Mouse (Mus musculus): ENCODE measurements around the gene Pigx. TPM values are rescaled to one million over a fixed set of nuclear protein-coding genes. Genes with fewer than 3 reads are reported as not detected.

Gene Pigx
- polyA plus RNA-seq, 1 experiment from 2014 or later: 60.1 TPM

DNA sequence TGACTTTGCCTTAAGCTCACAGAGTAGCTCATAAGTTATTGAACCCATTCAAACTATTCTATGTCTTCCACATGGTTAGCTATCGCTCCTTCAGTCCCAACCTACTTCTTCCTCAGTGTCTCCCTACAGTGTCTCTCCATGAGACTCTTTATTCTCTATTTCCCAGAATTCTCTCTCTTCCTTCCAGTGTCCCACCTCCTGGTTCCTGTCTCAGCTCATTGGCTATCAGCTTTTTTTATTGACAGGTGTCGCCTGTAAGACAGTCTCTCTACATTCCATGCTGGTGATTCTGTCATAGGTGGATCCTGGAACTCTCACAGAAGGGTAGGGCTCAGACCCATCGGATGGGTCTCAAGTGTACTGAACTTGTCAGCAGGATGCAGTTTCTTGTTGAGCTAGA, 25.8 kb upstream of the Pigx start:
- Histone ChIP-seq H3K4me1 (replicated peaks) (no peaks in the 10 kb centered on the region), H3K4me2 (no peak overlapping the region), H3K9ac (no peak overlapping the region), H3K4me3 (no peak overlapping the region), H3K9me3 (replicated peaks) (no peaks in the 10 kb centered on the region), H3K36me3 (no peaks in the 10 kb centered on the region), H3K27ac (peak overlapping the region; percentile 66), H3K27me3 (no peaks in the 10 kb centered on the region)
- WGBS: 80% methylated on average over 3 of the region's 3 CpGs
- no peak for ATAC-seq (replicated peaks; ENCODE audit: insufficient number of reproducible peaks, insufficient read depth, low FRiP score, low read depth)

DNA sequence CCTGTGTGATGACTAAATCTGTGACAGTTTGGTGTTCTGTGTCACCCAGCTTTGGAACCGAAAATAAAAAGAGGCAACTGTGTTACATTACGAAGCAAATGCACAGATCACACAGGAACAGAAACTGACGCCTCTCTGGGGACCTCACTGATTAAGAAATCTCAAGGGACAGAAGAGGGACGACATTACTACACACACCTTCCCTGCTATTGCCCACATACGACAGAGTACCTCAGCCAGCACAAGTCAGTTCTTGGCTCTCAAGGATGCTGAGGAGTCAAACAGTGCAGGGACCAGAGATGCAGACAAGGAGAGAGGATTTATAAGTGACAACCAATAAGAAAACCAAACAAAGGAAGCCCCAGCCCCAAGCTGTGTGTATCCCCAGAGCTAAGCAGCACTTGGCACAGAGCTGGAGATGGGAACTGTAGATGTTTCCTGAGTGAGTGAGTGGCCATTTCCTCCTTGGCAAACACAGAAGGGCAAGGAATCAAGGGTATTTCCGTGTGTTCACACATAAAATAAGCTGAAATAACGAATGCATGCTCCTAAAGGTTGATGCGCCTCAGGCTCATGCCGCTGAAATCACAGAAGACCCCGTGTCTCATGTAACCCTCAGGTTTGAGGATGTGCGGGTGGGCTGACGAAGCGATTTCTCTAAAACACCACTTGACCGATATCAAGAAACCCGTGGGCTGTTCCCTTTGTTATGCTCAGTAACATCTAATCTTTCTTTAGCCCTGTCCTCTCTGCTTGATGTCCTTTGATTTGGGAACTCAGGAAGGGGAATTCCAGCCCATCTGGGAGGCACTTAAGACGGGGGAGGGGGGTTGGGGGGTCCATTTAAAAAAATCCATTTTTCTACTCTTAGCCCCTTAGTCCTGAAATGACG, 25.1 kb upstream of the Pigx start:
- no peaks in the 10 kb centered on the region for H3K27me3 ChIP-seq
- H3K27ac ChIP-seq: peak overlapping the region; percentile 66
- whole genome bisulfite sequencing: 53% methylated on average over 17 of the region's 17 CpGs
- H3K9ac ChIP-seq: no peak overlapping the region
- no peaks in the 10 kb centered on the region for H3K9me3 ChIP-seq (replicated peaks)
- no peaks in the 10 kb centered on the region for H3K4me1 ChIP-seq (replicated peaks)
- no peak overlapping the region for H3K4me2 ChIP-seq
- no peaks in the 10 kb centered on the region for H3K36me3 ChIP-seq
- no peak overlapping the region for H3K4me3 ChIP-seq
- ATAC-seq (replicated peaks; ENCODE audit: insufficient number of reproducible peaks, insufficient read depth, low FRiP score, low read depth): 0 out of 2 replicates have a peak, but pooled peaks have one; percentile 35

DNA sequence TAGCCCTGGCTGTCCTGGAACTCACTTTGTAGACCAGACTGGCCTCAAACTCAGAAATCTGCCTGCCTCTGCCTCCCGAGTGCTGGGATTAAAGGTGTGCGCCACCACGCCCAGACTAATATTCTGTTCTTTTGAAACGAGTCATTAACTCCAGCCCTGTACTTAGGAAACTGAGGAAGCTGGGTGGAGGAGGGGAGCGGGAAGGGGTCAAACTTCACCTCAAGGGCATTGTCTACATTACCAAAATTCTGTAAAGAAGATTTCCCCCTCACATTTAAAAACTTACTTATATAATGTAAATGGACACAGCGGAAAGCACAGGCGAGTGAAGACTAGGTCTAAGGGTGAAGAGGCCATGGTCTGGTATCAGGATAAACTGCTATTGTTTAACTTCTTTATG, 24.5 kb upstream of the Pigx start:
- ATAC-seq (replicated peaks; ENCODE audit: insufficient number of reproducible peaks, insufficient read depth, low FRiP score, low read depth): no peak
- H3K27me3 ChIP-seq: no peaks in the 10 kb centered on the region
- H3K4me1 ChIP-seq (replicated peaks): no peaks in the 10 kb centered on the region
- WGBS: 90% methylated on average over 7 of the region's 7 CpGs
- H3K9ac ChIP-seq: no peak overlapping the region
- no peak overlapping the region for H3K4me3 ChIP-seq
- H3K9me3 ChIP-seq (replicated peaks): no peaks in the 10 kb centered on the region
- H3K36me3 ChIP-seq: no peaks in the 10 kb centered on the region
- H3K27ac ChIP-seq: no peak overlapping the region
- H3K4me2 ChIP-seq: no peak overlapping the region

DNA sequence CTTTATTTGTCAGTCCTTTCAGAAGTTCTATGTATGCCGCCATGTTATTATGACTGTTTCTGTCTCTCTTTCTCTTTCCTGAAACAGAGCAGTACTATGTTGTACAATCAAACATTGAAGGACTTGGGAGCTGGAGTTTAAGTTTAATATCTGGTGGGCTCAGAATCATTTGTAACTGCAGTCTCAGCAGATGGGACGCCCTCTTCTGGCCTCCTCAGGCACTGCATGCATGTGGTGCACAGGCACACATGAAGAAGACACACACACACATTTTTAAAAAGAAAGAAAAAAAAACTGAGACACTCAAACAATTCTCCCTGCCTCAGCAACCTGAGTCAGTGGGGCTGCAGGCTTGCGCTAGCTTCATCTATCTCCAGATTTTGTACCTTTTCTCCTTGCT, 20.9 kb upstream of the Pigx start:
- no peak overlapping the region for H3K4me2 ChIP-seq
- H3K4me3 ChIP-seq: no peak overlapping the region
- no peak for ATAC-seq (replicated peaks; ENCODE audit: insufficient number of reproducible peaks, insufficient read depth, low FRiP score, low read depth)
- H3K36me3 ChIP-seq: no peaks in the 10 kb centered on the region
- H3K9ac ChIP-seq: no peak overlapping the region
- H3K9me3 ChIP-seq (replicated peaks): no peaks in the 10 kb centered on the region
- H3K4me1 ChIP-seq (replicated peaks): peaks cover 5% of the 10 kb centered on the region; the same call in 1 of the 2 replicates
- H3K27ac ChIP-seq: no peak overlapping the region
- no peaks in the 10 kb centered on the region for H3K27me3 ChIP-seq
- WGBS: 78% methylated on average over 3 of the region's 3 CpGs

DNA sequence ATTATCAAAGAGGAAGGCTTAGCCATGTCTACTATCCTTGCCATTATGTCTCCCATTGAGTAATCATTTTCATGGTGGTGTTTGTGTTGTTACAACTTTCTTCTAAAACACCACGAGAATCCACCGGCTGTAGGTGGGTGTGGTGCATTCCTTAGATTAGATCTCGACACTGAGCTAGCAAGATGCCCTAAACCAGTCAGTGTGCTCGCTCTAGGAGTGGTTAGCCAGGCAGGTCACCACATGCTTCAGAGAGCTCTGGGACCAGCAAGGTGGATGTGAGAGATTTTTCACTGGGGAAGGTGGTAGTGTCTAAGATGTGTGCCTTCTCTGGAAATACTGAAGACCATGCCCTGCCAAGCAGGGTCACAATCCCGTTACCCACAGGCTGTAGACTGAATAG, 16.6 kb upstream of the Pigx start:
- Histone ChIP-seq H3K4me1 (replicated peaks) (peaks cover 12% of the 10 kb centered on the region), H3K4me3 (no peak overlapping the region), H3K4me2 (no peak overlapping the region), H3K36me3 (no peaks in the 10 kb centered on the region), H3K9ac (no peak overlapping the region), H3K27me3 (no peaks in the 10 kb centered on the region), H3K9me3 (replicated peaks) (no peaks in the 10 kb centered on the region), H3K27ac (no peak overlapping the region)
- WGBS: 22% methylated on average over 5 of the region's 5 CpGs
- ATAC-seq (replicated peaks; ENCODE audit: insufficient number of reproducible peaks, insufficient read depth, low FRiP score, low read depth): no peak

DNA sequence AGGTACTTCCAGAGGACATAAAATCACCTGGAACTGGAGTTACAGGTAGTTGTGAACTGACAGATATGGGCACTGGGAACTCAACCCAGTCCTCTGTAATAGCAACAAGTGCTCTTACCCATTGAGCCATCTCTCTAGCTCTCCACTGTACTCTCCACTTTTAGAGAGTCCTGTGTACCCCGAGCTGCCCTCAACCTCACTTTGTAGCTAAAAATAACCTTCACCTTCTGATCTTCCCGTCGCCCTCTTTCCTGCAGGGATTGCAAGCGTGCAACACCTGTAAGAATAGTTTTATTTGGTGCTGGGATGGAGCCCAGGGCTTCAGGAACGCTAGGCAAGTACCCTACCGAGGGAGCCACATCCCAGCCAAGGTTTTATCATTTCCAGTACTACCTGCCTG, 16.2 kb upstream of the Pigx start:
- H3K27ac ChIP-seq: no peak overlapping the region
- no peak overlapping the region for H3K4me3 ChIP-seq
- no peak overlapping the region for H3K9ac ChIP-seq
- no peaks in the 10 kb centered on the region for H3K9me3 ChIP-seq (replicated peaks)
- peaks cover 12% of the 10 kb centered on the region for H3K4me1 ChIP-seq (replicated peaks)
- 33% methylated on average over 6 of the region's 6 CpGs for WGBS
- no peak for ATAC-seq (replicated peaks; ENCODE audit: insufficient number of reproducible peaks, insufficient read depth, low FRiP score, low read depth)
- H3K36me3 ChIP-seq: no peaks in the 10 kb centered on the region
- H3K27me3 ChIP-seq: no peaks in the 10 kb centered on the region
- H3K4me2 ChIP-seq: no peak overlapping the region

DNA sequence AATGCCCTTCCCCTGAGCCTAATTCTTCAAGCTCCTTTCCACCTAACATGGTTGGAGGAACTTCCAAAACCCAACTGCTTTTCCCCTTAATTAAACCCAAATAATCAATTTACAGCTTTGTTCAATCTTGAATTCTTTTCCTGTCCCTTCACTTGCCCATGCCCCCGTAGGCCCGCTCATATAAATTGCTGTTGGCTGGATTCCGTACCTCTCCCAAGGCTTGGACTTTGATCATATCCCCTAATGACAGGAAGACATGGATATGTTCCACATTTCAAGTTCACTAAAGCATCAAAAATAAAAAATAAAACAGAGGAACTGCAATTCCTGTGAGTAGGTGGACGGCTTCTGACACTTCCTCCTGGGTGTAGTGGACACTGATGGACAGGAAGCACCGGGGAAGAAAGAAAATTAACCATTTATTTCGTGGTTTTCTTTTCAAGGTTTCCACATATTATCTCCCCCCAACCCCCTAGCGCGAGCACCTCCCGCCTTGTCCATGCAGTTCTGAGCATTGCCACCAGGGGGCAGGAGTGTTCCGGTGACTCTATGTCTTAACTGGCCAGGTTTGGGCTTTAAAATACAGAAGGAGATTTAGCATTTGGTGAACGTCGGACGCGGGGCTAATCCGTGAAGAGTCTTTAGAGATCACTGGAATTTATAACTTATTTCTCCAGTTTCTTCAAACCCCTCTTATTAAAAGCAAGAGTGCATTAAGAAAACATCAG, 15.6 kb upstream of the Pigx start:
- no peak overlapping the region for H3K9ac ChIP-seq
- 15% methylated on average over 15 of the region's 15 CpGs for WGBS
- H3K4me1 ChIP-seq (replicated peaks): peaks cover 12% of the 10 kb centered on the region
- 0 out of 2 replicates have a peak overlapping the region, but pooled peaks have one; percentile 2 for H3K27ac ChIP-seq
- no peak overlapping the region for H3K4me3 ChIP-seq
- H3K9me3 ChIP-seq (replicated peaks): no peaks in the 10 kb centered on the region
- ATAC-seq (replicated peaks; ENCODE audit: insufficient number of reproducible peaks, insufficient read depth, low FRiP score, low read depth): no peak
- H3K27me3 ChIP-seq: no peaks in the 10 kb centered on the region
- H3K4me2 ChIP-seq: no peak overlapping the region
- H3K36me3 ChIP-seq: no peaks in the 10 kb centered on the region

DNA sequence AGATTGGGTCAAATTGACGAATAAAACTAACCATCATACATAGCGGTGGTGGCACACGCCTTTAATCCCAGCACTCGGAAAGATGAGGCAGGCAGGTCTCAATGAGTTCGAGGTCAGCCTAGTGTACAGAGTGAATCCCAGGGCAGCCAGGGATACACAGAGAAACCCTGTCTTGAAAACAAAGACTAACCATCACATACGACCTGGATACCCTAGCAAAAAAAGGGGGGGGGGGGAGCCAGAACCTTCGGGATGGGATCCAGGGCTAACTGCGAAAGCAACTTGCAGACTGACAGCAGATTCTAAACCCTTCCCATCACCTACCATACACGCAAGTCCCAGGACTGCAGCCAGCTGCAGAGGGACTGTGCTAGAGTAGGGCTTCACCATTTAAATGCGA, 14.9 kb upstream of the Pigx start:
- peaks cover 12% of the 10 kb centered on the region for H3K4me1 ChIP-seq (replicated peaks)
- ATAC-seq (replicated peaks; ENCODE audit: insufficient number of reproducible peaks, insufficient read depth, low FRiP score, low read depth): no peak
- 0 out of 2 replicates have a peak overlapping the region, but pooled peaks have one; percentile 2 for H3K27ac ChIP-seq
- WGBS: 81% methylated on average over 10 of the region's 10 CpGs
- no peak overlapping the region for H3K4me2 ChIP-seq
- no peaks in the 10 kb centered on the region for H3K9me3 ChIP-seq (replicated peaks)
- H3K4me3 ChIP-seq: no peak overlapping the region
- H3K9ac ChIP-seq: no peak overlapping the region
- H3K27me3 ChIP-seq: no peaks in the 10 kb centered on the region
- no peaks in the 10 kb centered on the region for H3K36me3 ChIP-seq

DNA sequence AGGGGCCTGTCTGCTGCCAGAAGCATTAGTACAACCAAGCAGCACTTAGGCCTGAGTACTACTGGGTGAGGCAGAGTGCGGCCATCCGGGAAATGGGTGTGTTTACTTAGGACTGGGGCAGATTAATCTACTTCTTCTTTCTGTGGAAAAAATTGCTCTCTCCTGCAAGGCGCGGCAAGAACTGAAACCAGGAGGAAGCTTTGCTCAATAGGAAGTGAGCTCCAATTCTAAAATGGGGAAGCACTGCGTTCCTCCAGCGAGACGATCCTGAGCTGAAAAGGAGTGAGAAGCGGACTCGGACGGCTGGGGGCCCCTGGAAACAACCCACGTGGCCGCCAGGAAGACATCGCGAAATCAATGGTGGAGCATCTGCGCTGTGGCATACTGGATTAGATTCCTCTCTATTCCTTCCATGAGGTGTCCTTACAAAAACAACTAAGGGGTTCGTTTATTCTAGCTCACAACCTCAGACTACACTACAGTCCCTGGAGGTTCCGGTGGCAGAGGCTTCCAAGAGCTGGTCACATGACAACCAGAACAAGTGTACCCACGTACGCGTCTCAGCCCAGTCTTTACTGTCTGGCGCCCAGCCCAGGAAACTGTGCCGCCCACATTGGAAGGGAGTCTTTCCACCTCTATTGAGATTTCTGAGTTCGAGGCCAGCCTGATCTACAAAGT, 14.1 kb upstream of the Pigx start:
- ATAC-seq (replicated peaks; ENCODE audit: insufficient number of reproducible peaks, insufficient read depth, low FRiP score, low read depth): peak; percentile 60; the same call in 1 of the 2 replicates
- no peaks in the 10 kb centered on the region for H3K27me3 ChIP-seq
- WGBS: 48% methylated on average over 23 of the region's 23 CpGs
- H3K27ac ChIP-seq: peak overlapping the region; percentile 69
- H3K4me3 ChIP-seq: peak overlapping the region; percentile 19; the same call in 1 of the 2 replicates
- no peaks in the 10 kb centered on the region for H3K9me3 ChIP-seq (replicated peaks)
- H3K9ac ChIP-seq: no peak overlapping the region
- peak overlapping the region; percentile 41; the same call in 1 of the 2 replicates for H3K4me2 ChIP-seq
- peaks cover 12% of the 10 kb centered on the region for H3K4me1 ChIP-seq (replicated peaks)
- H3K36me3 ChIP-seq: no peaks in the 10 kb centered on the region

DNA sequence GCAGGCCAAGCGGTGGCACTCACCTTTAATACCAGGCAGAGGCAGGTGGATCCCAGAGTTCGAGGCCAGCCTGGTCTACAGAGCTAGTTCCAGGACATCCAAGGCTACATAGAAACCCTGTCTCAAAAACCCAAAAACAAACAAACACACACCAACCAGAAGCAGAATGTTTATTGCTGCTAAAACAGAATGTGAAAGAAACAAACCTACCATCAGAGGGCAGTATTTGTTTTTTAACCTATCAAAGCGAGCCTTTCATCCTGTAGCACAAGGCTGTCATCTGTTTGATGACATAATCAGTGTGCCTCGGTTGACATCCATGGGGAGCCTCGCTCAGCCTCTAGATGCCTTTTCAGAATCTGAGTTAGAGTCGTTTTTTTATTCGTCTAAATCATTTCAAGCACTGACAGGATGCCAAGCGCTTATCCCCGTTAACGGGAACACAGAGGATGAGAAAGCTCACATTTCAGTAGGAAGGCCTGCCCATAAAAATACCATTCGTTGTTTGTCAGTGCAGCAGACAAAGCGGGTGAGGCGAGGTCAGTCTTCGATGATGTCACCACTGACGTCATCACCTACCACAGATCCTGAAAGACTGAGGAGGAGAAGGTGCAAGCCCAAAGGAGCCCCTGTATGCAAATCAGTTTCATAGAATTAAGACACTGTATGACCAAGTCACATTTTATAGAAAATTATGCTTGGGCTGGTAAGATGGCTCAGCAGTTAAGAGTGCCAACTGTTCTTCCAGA, 11.6 kb upstream of the Pigx start:
- Histone ChIP-seq H3K4me2 (no peak overlapping the region), H3K9me3 (replicated peaks) (no peaks in the 10 kb centered on the region), H3K27ac (no peak overlapping the region), H3K9ac (no peak overlapping the region), H3K36me3 (peaks cover 8% of the 10 kb centered on the region; the same call in 1 of the 2 replicates), H3K4me3 (no peak overlapping the region), H3K27me3 (no peaks in the 10 kb centered on the region), H3K4me1 (replicated peaks) (peaks cover 12% of the 10 kb centered on the region)
- WGBS: 68% methylated on average over 15 of the region's 15 CpGs
- ATAC-seq (replicated peaks; ENCODE audit: insufficient number of reproducible peaks, insufficient read depth, low FRiP score, low read depth): no peak

All from heart, embryonic 15.5 days (tissue).